Mouse (Mus musculus) heart, embryonic 16.5 days (tissue): ENCODE data around the gene Sp9. TPM values are rescaled to one million over a fixed set of nuclear protein-coding genes. Genes with fewer than 3 reads are reported as not detected.

Source experiments
- ATAC-seq: fragments of 200-750 bp; cut with Nextera tagmentation; replicated peaks from 2 replicates; pipeline ENCODE4 v1.8.0; 2017; ENCODE audit warnings: moderate number of reproducible peaks; ENCODE audit not compliant: insufficient read depth, low FRiP score; ENCODE audit errors: extremely low read depth
- H3K27ac ChIP-seq: fragments of 300-500 bp; sonication (generic); 2 replicates; pipeline ENCODE4 v1.5.1; 2014; ENCODE audit warnings: mild to moderate bottlenecking, low read length, control low read depth, moderate library complexity
- H3K27me3 ChIP-seq: fragments of 300-500 bp; sonication (generic); 2 replicates; pipeline ENCODE4 v1.6.1; 2014; ENCODE audit warnings: low read length, mixed read lengths; ENCODE audit not compliant: control insufficient read depth, insufficient read depth
- H3K36me3 ChIP-seq: fragments of 300-500 bp; sonication (generic); 2 replicates; pipeline ENCODE4 v1.6.1; 2014; ENCODE audit not compliant: control insufficient read depth, insufficient read depth
- H3K4me1 ChIP-seq: fragments of 300-500 bp; sonication (generic); 2 replicates; pipeline ENCODE4 v1.6.1; 2014; ENCODE audit warnings: low read length, mixed read lengths; ENCODE audit not compliant: control insufficient read depth, insufficient read depth
- H3K4me2 ChIP-seq: fragments of 300-500 bp; sonication (generic); 2 replicates; pipeline ENCODE4 v1.6.1; 2014; ENCODE audit warnings: low read depth, mild to moderate bottlenecking, control low read depth, low read length
- H3K4me3 ChIP-seq: fragments of 300-500 bp; sonication (generic); 2 replicates; pipeline ENCODE4 v1.5.1; 2014; ENCODE audit warnings: mild to moderate bottlenecking, control low read depth, low read length
- H3K9ac ChIP-seq: fragments of 300-500 bp; sonication (generic); 2 replicates; pipeline ENCODE4 v1.6.1; 2014; ENCODE audit warnings: low read length, control low read depth
- H3K9me3 ChIP-seq: fragments of 300-500 bp; sonication (generic); replicated peaks from 2 replicates; pipeline ENCODE4 v1.6.1; 2016; ENCODE audit warnings: low read length; ENCODE audit not compliant: control insufficient read depth
- WGBS: fragments of 180-500 bp; shearing (Covaris S2); extraction: QIAGEN DNeasy Blood & Tissue Kit; methylation state at CpG from one replicate; pipeline ENCODE4 v1.1.7; 2014; 5-methylcytosine and 5-hydroxymethylcytosine counted together
- polyA plus RNA-seq: library from polyadenylated mRNA; unstranded; fragments of >200 nt; fragmentation: Nextera tagmentation; extraction: Ambion mirVana; gene quantifications from 2 replicates; pipeline ENCODE4 v1.2.1, GENCODE M21; 2015

The Sp9 gene
- polyA plus RNA-seq, 1 experiment from 2014 or later, result not detected

DNA sequence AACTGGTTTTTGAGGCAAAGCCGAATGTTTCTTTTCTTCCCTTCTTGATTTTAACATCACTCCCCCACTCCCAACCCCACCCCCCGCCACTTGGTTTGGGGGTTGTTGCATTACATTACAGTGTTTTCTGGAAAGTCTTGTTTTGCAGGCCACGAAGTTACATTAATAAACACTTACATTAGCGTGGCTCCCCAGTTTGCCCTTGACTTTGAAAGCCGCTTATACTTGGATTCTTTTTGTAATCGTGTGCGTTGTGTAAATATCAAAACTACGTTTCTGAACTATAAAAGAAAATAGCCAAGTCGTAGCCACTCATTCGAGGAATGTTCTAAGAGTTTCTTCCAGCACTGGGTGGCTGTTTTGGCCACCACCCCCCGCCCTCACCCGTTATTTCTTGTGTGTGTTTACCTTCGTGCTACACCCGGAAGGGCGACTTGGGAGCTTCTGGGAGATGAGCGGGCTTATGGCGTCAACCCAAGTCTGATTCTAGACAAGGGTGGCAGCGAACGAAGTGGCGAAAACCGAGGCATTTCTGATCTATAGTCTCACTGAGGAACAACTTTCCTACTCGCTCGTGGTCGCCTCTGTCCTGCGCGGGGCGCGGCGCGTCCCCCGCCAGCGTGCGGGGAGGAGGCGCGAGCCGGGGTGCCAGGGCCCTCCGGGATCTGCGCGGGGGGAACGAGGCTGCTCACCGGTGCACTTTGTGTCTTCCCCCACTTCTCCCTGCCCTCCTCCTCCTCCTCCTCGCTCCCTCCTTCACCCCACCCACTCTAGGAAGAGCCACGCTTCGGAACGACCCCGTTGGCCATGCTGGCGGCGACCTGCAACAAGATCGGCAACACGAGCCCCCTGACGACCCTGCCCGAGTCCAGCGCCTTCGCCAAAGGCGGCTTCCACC lies 875 bp downstream of the Sp9 start:
- H3K27me3 ChIP-seq, result peaks cover 54% of the 10 kb centered on the region
- peaks cover 28% of the 10 kb centered on the region for H3K4me1 ChIP-seq
- peak overlapping the region; percentile 54 for H3K4me3 ChIP-seq
- no peak for ATAC-seq
- 1% methylated on average over 55 of the region's 55 CpGs for WGBS
- peak overlapping the region; percentile 46 for H3K9ac ChIP-seq
- H3K36me3 ChIP-seq, result no peaks in the 10 kb centered on the region
- H3K4me2 ChIP-seq, result peak overlapping the region; percentile 67
- H3K9me3 ChIP-seq, result no peaks in the 10 kb centered on the region
- no peak overlapping the region for H3K27ac ChIP-seq

- Histone ChIP-seq H3K4me2 (peak overlapping the region; percentile 67), H3K27ac (no peak overlapping the region), H3K4me1 (peaks cover 28% of the 10 kb centered on the region), H3K36me3 (no peaks in the 10 kb centered on the region), H3K9me3 (no peaks in the 10 kb centered on the region), H3K9ac (peak overlapping the region; percentile 46), H3K27me3 (peaks cover 52% of the 10 kb centered on the region), H3K4me3 (peak overlapping the region; percentile 54)
- under 1% methylated on average over 104 of the region's 110 CpGs for WGBS
- ATAC-seq, result 0 out of 2 replicates have a peak, but pooled peaks have one; percentile 25
Measured at GRCm38 (mm10) chr2:73273249-73274118, 1.8 kb downstream of the Sp9 start.

DNA sequence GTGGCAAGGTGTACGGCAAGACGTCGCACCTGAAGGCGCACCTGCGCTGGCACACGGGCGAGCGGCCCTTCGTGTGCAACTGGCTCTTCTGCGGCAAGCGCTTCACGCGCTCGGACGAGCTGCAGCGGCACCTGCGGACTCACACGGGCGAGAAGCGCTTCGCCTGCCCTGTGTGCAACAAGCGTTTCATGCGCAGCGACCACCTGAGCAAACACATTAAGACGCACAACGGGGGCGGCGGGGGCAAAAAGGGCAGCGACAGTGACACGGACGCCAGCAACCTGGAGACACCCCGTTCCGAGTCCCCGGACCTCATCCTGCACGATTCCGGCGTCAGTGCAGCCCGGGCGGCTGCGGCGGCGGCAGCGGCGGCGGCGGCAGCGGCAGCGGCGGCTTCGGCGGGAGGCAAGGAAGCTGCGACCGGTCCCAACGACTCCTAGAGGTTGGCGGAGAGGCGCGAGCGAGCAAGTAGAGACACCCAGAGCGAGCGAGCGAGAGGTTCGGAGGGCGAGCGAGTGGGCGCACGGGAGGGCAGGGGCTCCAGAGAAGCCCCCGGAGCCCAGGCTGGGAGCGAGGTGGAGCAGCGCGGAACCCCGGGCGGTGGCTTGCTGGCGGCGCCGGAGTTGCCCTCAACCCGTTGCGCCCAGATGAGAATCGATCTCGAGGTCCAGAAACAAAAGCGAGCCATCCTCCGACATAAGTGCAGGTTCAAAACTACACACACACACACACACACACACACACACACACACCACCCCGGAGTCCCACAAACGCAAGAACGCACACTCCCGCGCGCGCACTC lies 2.6 kb downstream of the Sp9 start:
- WGBS, result under 1% methylated on average over 88 of the region's 88 CpGs
- peaks cover 54% of the 10 kb centered on the region for H3K27me3 ChIP-seq

DNA sequence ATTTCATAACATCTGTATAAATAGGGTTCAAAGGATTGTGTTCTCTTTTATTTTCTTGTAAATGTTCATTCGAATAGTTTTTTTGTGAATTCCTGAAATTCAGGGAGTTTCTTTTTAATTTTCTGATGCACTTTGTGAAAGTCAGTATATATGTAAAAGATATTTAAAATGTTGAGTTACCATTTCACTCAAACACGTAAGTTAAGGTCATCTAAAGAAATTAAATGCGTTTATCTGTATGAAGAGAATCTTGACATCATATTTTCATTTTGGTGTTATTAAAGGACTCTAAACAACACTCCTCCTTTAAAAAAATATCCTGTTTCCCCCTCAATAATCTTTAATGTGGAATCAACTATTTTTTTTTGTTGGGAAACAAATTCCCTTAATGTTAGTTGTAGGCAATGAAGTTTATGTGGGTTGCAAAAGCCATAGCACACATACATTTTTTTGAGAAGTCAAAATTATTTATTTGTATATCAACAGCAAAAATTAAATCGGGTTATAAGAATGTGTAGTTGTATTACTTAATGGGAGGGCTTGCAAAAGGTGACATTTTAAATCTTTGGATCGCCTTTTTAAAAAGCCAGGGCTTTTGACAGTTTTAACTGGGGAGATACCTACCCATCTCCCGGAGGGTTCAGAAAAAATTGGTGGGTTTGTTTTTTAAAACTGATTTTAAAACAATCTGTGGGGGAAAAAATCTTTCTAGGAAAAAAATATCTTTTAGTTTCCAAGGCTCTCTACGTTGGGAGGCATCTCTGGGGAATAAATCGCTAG lies 3.7 kb downstream of the Sp9 start:
- Histone ChIP-seq H3K36me3 (no peaks in the 10 kb centered on the region), H3K27ac (no peak overlapping the region), H3K9me3 (no peaks in the 10 kb centered on the region), H3K4me3 (no peak overlapping the region), H3K4me1 (peaks cover 39% of the 10 kb centered on the region), H3K27me3 (peaks cover 50% of the 10 kb centered on the region), H3K9ac (no peak overlapping the region), H3K4me2 (no peak overlapping the region)
- 10% methylated on average over 8 of the region's 8 CpGs for WGBS
- no peak for ATAC-seq

More for the DNA sequence above, 2.6 kb downstream of the Sp9 start:
- no peak for ATAC-seq
- H3K4me2 ChIP-seq, result peak overlapping the region; percentile 67
- H3K9ac ChIP-seq, result no peak overlapping the region
- no peaks in the 10 kb centered on the region for H3K36me3 ChIP-seq
- H3K4me3 ChIP-seq, result peak overlapping the region; percentile 54
- no peaks in the 10 kb centered on the region for H3K9me3 ChIP-seq
- peaks cover 34% of the 10 kb centered on the region for H3K4me1 ChIP-seq
- H3K27ac ChIP-seq, result no peak overlapping the region

DNA sequence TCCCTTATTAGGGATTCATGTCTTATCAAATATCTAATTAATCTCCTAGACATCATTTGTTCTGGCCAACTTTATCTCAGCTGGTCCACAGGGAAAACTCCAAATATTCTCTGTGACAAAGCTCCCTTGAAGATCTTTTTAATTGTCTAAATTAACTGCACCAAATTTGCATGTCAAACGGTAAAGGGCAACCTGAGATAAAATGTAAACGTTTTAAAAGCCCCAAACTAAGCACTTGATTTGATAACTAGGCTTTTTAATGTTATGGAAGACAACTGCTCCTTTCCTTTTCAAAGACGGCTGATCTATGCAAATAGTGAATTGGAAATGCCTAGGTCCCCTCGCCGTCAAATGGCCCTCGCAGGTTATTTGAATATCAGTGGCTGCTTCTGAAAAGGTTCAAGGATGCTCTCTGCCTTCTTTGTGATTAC lies 4.4 kb downstream of the Sp9 start:
- ATAC-seq, result no peak
- Histone ChIP-seq H3K27ac (no peak overlapping the region), H3K4me3 (no peak overlapping the region), H3K4me2 (no peak overlapping the region), H3K9me3 (no peaks in the 10 kb centered on the region), H3K27me3 (peaks cover 49% of the 10 kb centered on the region), H3K9ac (no peak overlapping the region), H3K36me3 (no peaks in the 10 kb centered on the region), H3K4me1 (peaks cover 39% of the 10 kb centered on the region)
- 3% methylated on average over 6 of the region's 6 CpGs for WGBS

DNA sequence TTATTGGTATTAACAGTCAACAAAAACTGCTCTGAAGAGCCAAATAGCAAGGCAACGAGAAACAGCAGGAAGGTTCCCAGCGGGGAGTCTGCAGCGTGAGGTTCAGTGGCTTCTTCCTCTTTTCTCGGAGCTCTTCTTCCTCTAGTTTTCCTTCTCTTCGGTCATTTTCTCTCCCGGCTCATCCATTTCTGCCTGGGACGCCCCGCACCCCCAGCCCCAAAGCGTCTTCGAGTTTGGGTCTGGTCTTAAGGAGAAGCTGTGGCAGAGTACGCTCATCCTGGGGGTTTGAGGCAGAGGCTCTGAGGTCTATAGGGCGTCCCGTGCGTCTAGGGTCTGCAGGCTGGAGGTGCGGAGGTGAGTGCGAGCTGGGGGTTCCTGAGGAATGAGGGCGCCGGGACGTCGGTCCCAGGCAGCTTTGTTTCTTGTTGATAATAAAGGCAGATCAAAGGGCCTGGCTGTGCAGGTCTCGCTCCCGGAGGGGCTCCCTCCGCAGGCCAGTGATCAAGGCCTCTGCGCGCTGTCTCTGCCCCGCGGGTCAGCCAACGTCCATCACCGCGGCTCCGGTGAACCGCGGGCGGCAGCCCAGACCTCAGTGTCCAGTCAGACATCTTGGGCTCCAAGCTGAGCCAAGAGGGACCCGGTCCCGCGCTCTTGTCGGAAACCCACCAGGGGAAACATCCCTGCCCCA lies 5.4 kb downstream of the Sp9 start:
- peak overlapping the region; percentile 2; the same call in 1 of the 2 replicates for H3K4me3 ChIP-seq
- ATAC-seq, result no peak
- WGBS, result 2% methylated on average over 38 of the region's 38 CpGs

GRCm38 (mm10) chr2:73277709-73278075 lies 6.0 kb downstream of the Sp9 start:
- Histone ChIP-seq H3K27me3 (peaks cover 53% of the 10 kb centered on the region), H3K9ac (no peak overlapping the region), H3K4me2 (no peak overlapping the region), H3K9me3 (no peaks in the 10 kb centered on the region), H3K4me1 (peaks cover 33% of the 10 kb centered on the region), H3K36me3 (no peaks in the 10 kb centered on the region), H3K27ac (no peak overlapping the region), H3K4me3 (no peak overlapping the region)
- WGBS, result 9% methylated on average over 18 of the region's 18 CpGs
- no peak for ATAC-seq

More for the DNA sequence above, 5.4 kb downstream of the Sp9 start:
- Histone ChIP-seq H3K9ac (no peak overlapping the region), H3K27ac (no peak overlapping the region), H3K36me3 (no peaks in the 10 kb centered on the region), H3K27me3 (peaks cover 52% of the 10 kb centered on the region), H3K4me1 (peaks cover 35% of the 10 kb centered on the region), H3K9me3 (no peaks in the 10 kb centered on the region), H3K4me2 (no peak overlapping the region; the same call in 1 of the 2 replicates)
